ENCODE assay signal across 8 mouse cellular contexts in genomic region chr15:102025136-102025872, GRCm38 (mm10). TPM values are rescaled to one million over a fixed set of nuclear protein-coding genes. Genes with fewer than 3 reads are reported as not detected.
DNase-seq lines count a peak whose midpoint lies in the region; ATAC-seq and TF ChIP-seq lines count a peak whose summit lies in the region.

No protein-coding gene starts in this region.

- peak overlapping the region; percentile 19 for H3K4me2 ChIP-seq in hindbrain, postnatal 0 days (ENCODE audit: low read depth, low read length)
- H3K4me2 ChIP-seq in midbrain, embryonic 12.5 days (replicated peaks), result peak overlapping the region; percentile 34

- H3K36me3 ChIP-seq in heart, adult 2 months (ENCODE audit: control insufficient read depth, insufficient read depth, low read length), result no peaks in the 10 kb centered on the region
- H3K36me3 ChIP-seq in hindbrain, postnatal 0 days (ENCODE audit: insufficient read depth, low read length), result no peaks in the 10 kb centered on the region
- no peaks in the 10 kb centered on the region for H3K36me3 ChIP-seq in midbrain, embryonic 12.5 days

- H3K4me1 ChIP-seq in heart, adult 2 months (ENCODE audit: control insufficient read depth, insufficient read depth, low read length), result peaks cover 4% of the 10 kb centered on the region; the same call in 1 of the 2 replicates
- peaks cover 9% of the 10 kb centered on the region; the same call in 1 of the 2 replicates for H3K4me1 ChIP-seq in hindbrain, postnatal 0 days (ENCODE audit: insufficient read depth, low read length)
- peaks cover 16% of the 10 kb centered on the region for H3K4me1 ChIP-seq in midbrain, embryonic 12.5 days

- TF ChIP-seq EP300 in heart, adult 2 months (IDR thresholded peaks at IDR 0.05; ENCODE audit: insufficient read depth, low read depth, low read length), result no peak

- TF ChIP-seq CTCF in heart, adult 2 months (IDR thresholded peaks at IDR 0.05), result no peak
- no peak for TF ChIP-seq CTCF in hindbrain, postnatal 0 days (IDR thresholded peaks at IDR 0.05; ENCODE audit: low read depth)

- H3K4me3 ChIP-seq in heart, adult 2 months, result 0 out of 2 replicates have a peak overlapping the region, but pooled peaks have one; percentile 3
- no peak overlapping the region for H3K4me3 ChIP-seq in hindbrain, postnatal 0 days (ENCODE audit: low read length)
- H3K4me3 ChIP-seq in midbrain, embryonic 12.5 days, result no peak overlapping the region

- no peak for TF ChIP-seq POLR2A in heart, adult 2 months (IDR thresholded peaks at IDR 0.05; ENCODE audit: insufficient read depth, low read depth, low read length)

- peaks cover 2% of the 10 kb centered on the region for H3K27me3 ChIP-seq in heart, adult 2 months (ENCODE audit: control insufficient read depth, insufficient read depth, low read length)
- H3K27me3 ChIP-seq in hindbrain, postnatal 0 days (ENCODE audit: insufficient read depth, low read length), result peaks cover 16% of the 10 kb centered on the region; the same call in 1 of the 2 replicates
- H3K27me3 ChIP-seq in midbrain, embryonic 12.5 days, result peaks cover 63% of the 10 kb centered on the region

- H3K79me2 ChIP-seq in heart, adult 2 months (replicated peaks; ENCODE audit: control insufficient read depth, insufficient read depth, low read length), result no peaks in the 10 kb centered on the region

- no peak overlapping the region for H3K9ac ChIP-seq in heart, adult 2 months (ENCODE audit: low read depth, low read length)
- no peak overlapping the region for H3K9ac ChIP-seq in hindbrain, postnatal 0 days (replicated peaks; ENCODE audit: low read length)
- peak overlapping the region; percentile 45; the same call in 1 of the 2 replicates for H3K9ac ChIP-seq in midbrain, embryonic 12.5 days (replicated peaks)

- H3K27ac ChIP-seq in heart, adult 2 months, result no peak overlapping the region
- H3K27ac ChIP-seq in hindbrain, postnatal 0 days, result no peak overlapping the region
- no peak overlapping the region for H3K27ac ChIP-seq in midbrain, embryonic 12.5 days (replicated peaks)

- no peak for ATAC-seq in hindbrain, postnatal 0 days
- ATAC-seq in midbrain, embryonic 12.5 days (ENCODE audit: low FRiP score, low read depth), result no peak

- DNase-seq in heart, adult 2 months, result no peak
- DNase-seq in heart, adult 8-10 months (ENCODE audit: low spot score), result no peak
- DNase-seq in embryo, embryonic 9.5 days (ENCODE audit: extremely low spot score), result peak; percentile 72
- no peak for DNase-seq in hindbrain, postnatal 0 days (ENCODE audit: low spot score)
- no peak for DNase-seq in layer of hippocampus, postnatal 14 days (ENCODE audit: low spot score in 2 of 2)
- DNase-seq in layer of hippocampus, adult 8-10 months (ENCODE audit: low spot score in 2 of 2), result no peak
- DNase-seq in thymus, postnatal 14 days, result no peak

- 19% methylated on average over 22 of the region's 22 CpGs for WGBS in heart, adult 2 months
- WGBS in hindbrain, postnatal 0 days, result 18% methylated on average over 22 of the region's 22 CpGs
- WGBS in midbrain, embryonic 12.5 days, result 4% methylated on average over 22 of the region's 22 CpGs

- intact Hi-C loops in heart, adult 2 months (cut with DNase I), result no loop called here

- no peaks in the 10 kb centered on the region for H3K9me3 ChIP-seq in hindbrain, postnatal 0 days (ENCODE audit: low read length)
- no peaks in the 10 kb centered on the region for H3K9me3 ChIP-seq in midbrain, embryonic 12.5 days

RNA-seq across cellular contexts. Expression of gene Krt18, which starts 2.7 kb away (rescaled TPM):
- total RNA-seq in heart, adult 2 months (2021), result 1 to 10 TPM; 2.6 to 2.7 TPM
- 2.7 and 6.7 TPM in 2 replicates for polyA plus RNA-seq in heart, adult 2 months (2012; rRNA removed)
- 1 to 10 TPM; 1.9 to 3.9 (median 2.5) TPM for total RNA-seq in heart, adult 8-10 months (2022)
- total RNA-seq in hindbrain, postnatal 0 days (2014; rRNA removed), result 3.4 and 5.0 TPM in 2 replicates
- polyA plus RNA-seq in hindbrain, postnatal 0 days (2015; fragmentation: Nextera tagmentation; extraction: Ambion mirVana), result 12.6 and 13.6 TPM in 2 replicates
- 3.2 and 4.3 TPM in 2 replicates for polyA plus RNA-seq in midbrain, embryonic 12.5 days (2016; fragmentation: Nextera tagmentation; extraction: Ambion mirVana)
- 1 to 10 TPM in 1 of 2 experiments, under 1 TPM in 1; 0.45 to 3.4 TPM for total RNA-seq in layer of hippocampus, postnatal 14 days (2021)
- 1 to 10 TPM in 2 of 4 experiments, under 1 TPM in 1, not detected in 1; 0.23 to 2.4 (median 2.3) TPM for total RNA-seq in layer of hippocampus, adult 8-10 months (2022)

RNA-seq across cellular contexts. Expression of gene Krt8, which starts 21.0 kb away (rescaled TPM):
- 1 to 10 TPM; 1.7 TPM for total RNA-seq in heart, adult 2 months (2021)
- 2.3 and 9.8 TPM in 2 replicates for polyA plus RNA-seq in heart, adult 2 months (2012; rRNA removed)
- total RNA-seq in heart, adult 8-10 months (2022), result 1 to 10 TPM in 3 of 4 experiments, under 1 TPM in 1; 0.92 to 3.0 (median 1.5) TPM
- total RNA-seq in hindbrain, postnatal 0 days (2014; rRNA removed), result 2.6 and 4.1 TPM in 2 replicates
- polyA plus RNA-seq in hindbrain, postnatal 0 days (2015; fragmentation: Nextera tagmentation; extraction: Ambion mirVana), result 5.4 and 6.2 TPM in 2 replicates
- polyA plus RNA-seq in midbrain, embryonic 12.5 days (2016; fragmentation: Nextera tagmentation; extraction: Ambion mirVana), result 6.2 and 8.4 TPM in 2 replicates
- total RNA-seq in layer of hippocampus, postnatal 14 days (2021), result 1 to 10 TPM in 1 of 2 experiments, under 1 TPM in 1; 0.31 to 1.6 TPM
- total RNA-seq in layer of hippocampus, adult 8-10 months (2022), result under 1 TPM in 3 of 4 experiments, not detected in 1; 0.22 to 0.56 (median 0.43) TPM

RNA-seq across cellular contexts. Expression of gene Eif4b, which starts 48.3 kb away (rescaled TPM):
- 100 to 1,000 TPM; 138 to 177 TPM for total RNA-seq in heart, adult 2 months (2021)
- 50.7 and 87.9 TPM in 2 replicates for polyA plus RNA-seq in heart, adult 2 months (2012; rRNA removed)
- total RNA-seq in heart, adult 8-10 months (2022), result 100 to 1,000 TPM; 161 to 190 (median 169) TPM
- 114 and 121 TPM in 2 replicates for total RNA-seq in hindbrain, postnatal 0 days (2014; rRNA removed)
- polyA plus RNA-seq in hindbrain, postnatal 0 days (2015; fragmentation: Nextera tagmentation; extraction: Ambion mirVana), result 63.4 and 65.1 TPM in 2 replicates
- 98.7 and 100 TPM in 2 replicates for polyA plus RNA-seq in midbrain, embryonic 12.5 days (2016; fragmentation: Nextera tagmentation; extraction: Ambion mirVana)
- 100 to 1,000 TPM; 179 to 184 TPM for total RNA-seq in layer of hippocampus, postnatal 14 days (2021)
- total RNA-seq in layer of hippocampus, adult 8-10 months (2022), result 100 to 1,000 TPM; 175 to 212 (median 192) TPM
